Comparison of ENCODE assay signal across 12 mouse cellular contexts in genomic region chr3:127224315-127225166, GRCm38 (mm10).
DNase-seq lines count a peak whose midpoint lies in the region; ATAC-seq lines count a peak whose summit lies in the region.
"Had no signal": no experiment of that assay in that cellular context is flagged by ENCODE, and none has a peak within 500 bp of the region (broad histone marks: within the 10 kb centered on the region; RNA-seq: fewer than 3 reads in every experiment).

No protein-coding gene starts in this region.

- H3K27me3 ChIP-seq in forebrain, embryonic 15.5 days, result no peaks in the 10 kb centered on the region
- H3K27me3 ChIP-seq in midbrain, embryonic 15.5 days (replicated peaks), result no peaks in the 10 kb centered on the region
- H3K27me3 ChIP-seq in heart, embryonic 12.5 days (replicated peaks), result no peaks in the 10 kb centered on the region

- peaks cover 12% of the 10 kb centered on the region for H3K4me1 ChIP-seq in forebrain, embryonic 15.5 days
- H3K4me1 ChIP-seq in midbrain, embryonic 15.5 days, result peaks cover 40% of the 10 kb centered on the region
- peaks cover 9% of the 10 kb centered on the region for H3K4me1 ChIP-seq in heart, embryonic 12.5 days (replicated peaks)

- peak overlapping the region; percentile 53 for H3K4me2 ChIP-seq in forebrain, embryonic 15.5 days (replicated peaks)
- H3K4me2 ChIP-seq in midbrain, embryonic 15.5 days, result peak overlapping the region; percentile 63
- no peak overlapping the region for H3K4me2 ChIP-seq in heart, embryonic 12.5 days

- peak overlapping the region; percentile 85 for H3K27ac ChIP-seq in forebrain, embryonic 15.5 days (replicated peaks)
- peak overlapping the region; percentile 93 for H3K27ac ChIP-seq in midbrain, embryonic 15.5 days
- no peak overlapping the region for H3K27ac ChIP-seq in heart, embryonic 12.5 days (ENCODE audit: poor library complexity, severe bottlenecking)
- H3K27ac ChIP-seq: heart, adult 2 months; liver, embryonic 14.5 days had no signal

- 48% methylated on average over 13 of the region's 13 CpGs for WGBS in forebrain, embryonic 15.5 days
- 28% methylated on average over 13 of the region's 13 CpGs for WGBS in midbrain, embryonic 15.5 days
- WGBS in heart, embryonic 12.5 days, result 68% methylated on average over 13 of the region's 13 CpGs

- H3K9ac ChIP-seq in forebrain, embryonic 15.5 days (replicated peaks), result peak overlapping the region; percentile 47
- peak overlapping the region; percentile 50 for H3K9ac ChIP-seq in midbrain, embryonic 15.5 days
- H3K9ac ChIP-seq in heart, embryonic 12.5 days, result no peak overlapping the region
- H3K9ac ChIP-seq: liver, embryonic 14.5 days had no signal

- DNase-seq in ZHBTc4 (ENCODE audit: low read depth, low spot score), result peak; percentile 12
- peak; percentile 70 for DNase-seq in cerebellum, adult 9-10 months
- DNase-seq: adrenal gland, postnatal 36 days; heart, adult 2 months; layer of hippocampus, postnatal 36 days; thymus, postnatal 4 days had no signal

- H3K36me3 ChIP-seq in forebrain, embryonic 15.5 days, result no peaks in the 10 kb centered on the region
- H3K36me3 ChIP-seq in midbrain, embryonic 15.5 days (replicated peaks), result no peaks in the 10 kb centered on the region
- no peaks in the 10 kb centered on the region for H3K36me3 ChIP-seq in heart, embryonic 12.5 days

- H3K4me3 ChIP-seq in forebrain, embryonic 15.5 days, result peak overlapping the region; percentile 46
- peak overlapping the region; percentile 61 for H3K4me3 ChIP-seq in midbrain, embryonic 15.5 days
- no peak overlapping the region for H3K4me3 ChIP-seq in heart, embryonic 12.5 days
- H3K4me3 ChIP-seq: heart, adult 2 months had no signal

- H3K9me3 ChIP-seq in forebrain, embryonic 15.5 days, result no peaks in the 10 kb centered on the region
- H3K9me3 ChIP-seq in midbrain, embryonic 15.5 days, result no peaks in the 10 kb centered on the region
- no peaks in the 10 kb centered on the region for H3K9me3 ChIP-seq in heart, embryonic 12.5 days (replicated peaks)

- ATAC-seq in forebrain, embryonic 15.5 days (replicated peaks), result peak; percentile 39
- ATAC-seq in midbrain, embryonic 15.5 days (replicated peaks), result peak; percentile 20; the same call in 1 of the 2 replicates
- no peak for ATAC-seq in CD4-positive, CD25-positive, alpha-beta regulatory T cell, adult 4 months
- ATAC-seq in heart, embryonic 12.5 days (ENCODE audit: insufficient number of reproducible peaks, low FRiP score), result no peak
- no peak for ATAC-seq in granulocyte monocyte progenitor cell, adult 5-6 weeks (replicated peaks; ENCODE audit: poor library complexity, severe bottlenecking)

Comparison
In these comparisons a context has a peak if more than half of its experiments do, and no peak if none do; other contexts are left out.
1. ATAC-seq: peak in forebrain, embryonic 15.5 days (single experiment) and midbrain, embryonic 15.5 days (single experiment); none in CD4-positive, CD25-positive, alpha-beta regulatory T cell, adult 4 months (single experiment), heart, embryonic 12.5 days (single experiment) and granulocyte monocyte progenitor cell, adult 5-6 weeks (single experiment).